Mouse (Mus musculus) fibroblast of lung, adult 2 months (primary cell): Measurements from ENCODE around the gene Nprl2.
A peak's percentile ranks its signal among the peaks of the same experiment; 100 is the strongest.
"Not testable (repeated sequence)": the region's sequence is repeated elsewhere in the genome, so short reads cannot be mapped to it uniquely, and the experiment has no call there.

Experiments used
- DNase-seq: peaks from one replicate; pipeline ENCODE4 v3.0.0-alpha.2; 2011; ENCODE audit warnings: low read depth

Gene Nprl2

GRCm38 (mm10) chr9:107553541-107554318, 11.7 kb downstream of the Nprl2 start:
- no peak for DNase-seq

- peak; percentile 98 for DNase-seq
Measured at GRCm38 (mm10) chr9:107554319-107554825, 12.3 kb downstream of the Nprl2 start.

GRCm38 (mm10) chr9:107555031-107555457, 13.0 kb downstream of the Nprl2 start:
- no peak for DNase-seq

DNA sequence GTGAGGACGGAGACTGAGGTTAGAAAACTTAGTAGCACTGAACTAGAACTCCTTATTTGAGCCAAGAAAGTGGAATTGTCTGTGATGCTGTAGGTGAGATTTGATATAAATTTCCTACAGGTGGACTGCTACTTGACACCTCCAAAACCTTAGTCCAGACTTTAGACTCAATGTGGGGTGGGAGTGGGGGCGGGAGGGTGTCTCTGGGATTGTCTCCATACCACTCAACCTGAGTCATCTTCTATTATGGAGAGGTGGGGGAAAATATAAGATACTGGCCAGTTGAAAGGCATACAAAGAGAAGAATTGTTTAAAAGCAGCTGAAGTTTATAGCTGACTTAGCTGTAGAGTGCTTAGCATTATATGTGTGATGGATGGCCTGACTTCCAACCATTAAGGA, 13.7 kb downstream of the Nprl2 start:
- no peak for DNase-seq

- no peak for DNase-seq
Measured at GRCm38 (mm10) chr9:107556346-107556745, 14.3 kb downstream of the Nprl2 start.

DNA sequence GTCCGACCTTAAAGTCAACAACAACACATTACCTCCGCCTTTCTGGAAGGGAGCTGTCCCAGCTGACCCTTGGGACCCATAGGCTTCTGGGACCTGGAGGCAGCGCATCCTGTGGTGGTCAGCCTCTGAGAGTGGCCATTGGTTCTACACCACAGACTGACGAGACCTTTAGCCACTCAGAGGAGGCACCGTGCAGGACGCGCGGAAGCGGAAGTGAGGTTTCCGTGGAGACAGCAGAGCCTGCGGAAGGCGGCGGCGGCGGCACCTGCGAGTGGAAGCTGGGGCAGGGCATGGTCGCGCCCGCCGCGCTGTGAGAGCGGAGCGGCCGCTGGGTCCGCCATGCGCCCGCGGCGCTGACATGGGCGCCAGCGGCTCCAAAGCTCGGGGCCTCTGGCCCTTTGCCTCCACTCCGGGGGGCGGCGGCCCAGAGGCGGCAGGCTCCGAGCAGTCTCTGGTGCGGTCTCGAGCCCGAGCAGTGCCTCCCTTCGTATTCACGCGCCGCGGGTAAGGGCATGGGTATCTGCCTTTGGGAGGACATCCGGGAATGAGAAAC, 21.1 kb downstream of the Nprl2 start, which contains the start of gene Tusc2:
Tusc2 (plus strand) TSS at position 227 of the 553 bp plus-strand sequence.
- DNase-seq, result peak; percentile 90

- not testable (repeated sequence) for DNase-seq
Measured at GRCm38 (mm10) chr9:107565556-107565955, 23.5 kb downstream of the Nprl2 start.

DNA sequence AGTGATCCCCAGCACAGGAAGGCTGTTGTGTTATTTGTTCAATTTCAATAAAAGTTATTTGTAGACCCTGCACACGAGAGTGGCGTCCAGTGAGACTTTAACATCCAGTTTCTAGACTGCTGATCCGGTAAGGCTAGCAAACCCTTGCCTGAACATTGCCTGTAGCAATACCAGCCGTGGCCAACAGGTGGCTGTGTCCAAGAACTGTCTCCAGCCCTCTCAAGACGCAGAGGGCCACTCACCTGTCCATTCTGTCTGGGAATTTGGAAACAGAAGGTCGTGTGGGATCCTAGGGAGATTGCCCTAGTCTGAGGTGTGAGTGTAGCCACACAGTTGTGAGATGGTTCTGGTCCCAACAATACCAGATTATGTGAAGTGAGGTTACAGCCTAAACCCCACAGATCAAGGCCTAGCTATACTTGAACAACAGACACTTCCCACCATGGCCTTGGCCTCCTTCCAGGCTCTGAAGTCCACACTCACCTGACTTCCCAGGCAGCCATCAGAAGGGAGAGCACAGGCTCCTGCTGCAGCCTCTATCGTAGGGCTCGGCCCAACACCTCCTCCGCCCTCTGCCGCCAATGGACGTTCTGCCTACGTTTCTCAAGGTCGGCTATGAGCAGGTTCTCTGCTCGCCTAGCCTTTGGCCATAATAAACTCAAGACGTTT, 24.1 kb downstream of the Nprl2 start:
- no peak for DNase-seq

DNA sequence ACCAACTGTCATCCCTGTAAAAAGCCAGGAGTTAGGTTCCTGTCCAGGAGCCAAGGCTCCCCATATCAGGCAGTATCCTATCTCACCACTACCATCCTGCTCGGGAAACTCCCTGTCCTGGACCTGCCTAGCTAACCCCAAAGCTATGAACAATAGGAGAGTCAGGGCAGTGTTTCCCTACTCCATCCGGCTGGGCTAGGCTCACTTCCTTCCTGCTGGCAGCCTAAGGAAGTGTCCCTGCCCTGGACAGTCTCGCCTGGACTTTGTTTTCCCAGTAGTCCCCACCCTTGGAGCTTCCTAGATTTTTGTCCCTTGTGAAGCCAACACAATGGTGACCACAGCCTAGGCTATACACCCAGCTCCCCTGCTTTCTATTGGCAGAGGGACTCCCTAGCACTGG, 24.8 kb downstream of the Nprl2 start:
- DNase-seq, result no peak

DNA sequence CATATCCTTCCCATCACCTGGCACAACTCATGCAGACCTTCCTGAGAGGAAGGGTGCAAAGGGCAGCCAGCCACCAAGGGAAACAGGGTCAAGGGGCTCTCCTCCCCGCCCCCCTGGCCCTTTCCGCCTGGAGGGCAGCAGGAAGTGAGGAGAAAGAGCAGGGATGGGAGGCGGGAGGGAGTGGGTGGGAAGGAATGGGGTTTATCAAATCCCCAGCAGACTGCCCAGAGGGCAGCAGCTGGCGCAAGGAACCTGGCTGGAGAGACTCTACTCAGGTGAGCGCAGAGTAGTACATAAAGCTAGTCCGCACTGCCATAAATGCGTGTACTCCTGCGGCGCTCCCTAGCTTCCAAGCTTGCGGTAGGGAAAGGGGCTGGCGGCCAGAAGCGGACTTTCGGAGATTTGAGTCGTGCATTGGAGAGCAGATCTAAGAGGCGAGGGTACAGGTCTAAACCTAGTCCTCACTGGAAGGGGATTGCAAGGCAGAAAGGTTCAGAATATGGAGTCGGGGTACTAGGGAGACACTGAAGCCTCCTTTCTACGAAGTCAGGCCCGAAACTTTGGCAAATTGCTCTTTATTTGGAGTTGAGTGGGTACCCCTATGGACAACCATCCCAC, 25.8 kb downstream of the Nprl2 start, which contains the start of gene Hyal2:
Hyal2 (plus strand) TSS at position 244 of the 618 bp plus-strand sequence.
- no peak for DNase-seq

GRCm38 (mm10) chr9:107568331-107569261, 26.6 kb downstream of the Nprl2 start:
- DNase-seq, result no peak

DNA sequence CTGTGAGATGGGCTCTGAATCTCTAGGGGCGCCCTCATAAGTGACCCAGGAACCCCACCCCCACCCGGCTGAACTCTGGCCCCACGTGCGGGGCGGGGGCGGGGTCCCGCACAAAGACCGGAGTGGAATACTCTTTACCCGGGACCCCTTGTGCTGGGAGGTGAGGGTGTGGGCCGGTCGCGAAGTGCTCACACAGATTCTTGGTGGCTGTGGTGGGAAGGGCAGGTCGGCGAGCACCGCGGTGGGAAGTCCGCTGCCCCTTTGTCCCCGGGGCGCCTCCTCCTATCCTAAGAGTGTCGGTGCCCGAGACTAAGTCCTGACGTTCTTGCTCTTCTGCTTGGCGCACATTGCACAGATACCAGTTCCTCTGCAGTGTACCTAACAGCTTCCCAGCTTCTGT, 27.2 kb downstream of the Nprl2 start:
- DNase-seq, result no peak

DNA sequence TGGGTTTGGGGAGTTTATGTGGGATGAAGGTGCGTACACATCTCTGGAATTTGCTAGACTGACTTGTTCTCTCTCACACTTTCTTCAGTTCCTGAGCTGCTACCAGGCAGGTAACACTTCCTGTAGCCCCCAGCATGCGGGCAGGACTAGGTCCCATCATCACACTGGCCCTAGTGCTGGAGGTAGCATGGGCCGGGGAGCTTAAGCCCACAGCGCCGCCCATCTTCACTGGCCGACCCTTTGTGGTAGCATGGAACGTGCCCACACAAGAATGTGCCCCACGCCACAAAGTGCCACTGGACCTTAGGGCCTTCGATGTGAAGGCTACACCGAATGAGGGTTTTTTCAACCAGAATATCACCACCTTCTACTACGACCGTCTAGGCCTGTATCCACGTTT, 28.0 kb downstream of the Nprl2 start:
- DNase-seq, result no peak

DNA sequence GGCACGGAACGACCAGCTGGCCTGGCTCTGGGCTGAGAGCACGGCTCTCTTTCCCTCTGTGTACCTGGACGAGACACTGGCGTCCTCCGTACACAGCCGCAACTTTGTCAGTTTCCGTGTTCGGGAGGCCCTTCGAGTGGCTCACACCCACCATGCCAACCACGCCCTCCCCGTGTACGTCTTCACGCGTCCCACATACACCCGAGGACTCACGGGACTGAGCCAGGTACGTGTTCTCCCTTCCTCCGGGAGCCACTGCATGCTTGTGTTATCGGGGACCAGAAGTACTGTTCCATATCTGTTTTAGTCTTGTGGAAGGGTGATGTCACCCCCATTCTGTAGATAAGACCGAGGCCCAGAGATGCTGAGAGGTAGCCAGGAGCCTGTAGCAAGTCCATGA, 28.8 kb downstream of the Nprl2 start:
- DNase-seq, result no peak

- DNase-seq, result no peak
Measured at GRCm38 (mm10) chr9:107571534-107572326, 29.7 kb downstream of the Nprl2 start.

- DNase-seq, result no peak
Measured at GRCm38 (mm10) chr9:107572327-107572662, 30.3 kb downstream of the Nprl2 start.

- DNase-seq, result not testable (repeated sequence)
Measured at GRCm38 (mm10) chr9:107573774-107574173, 31.7 kb downstream of the Nprl2 start.

DNA sequence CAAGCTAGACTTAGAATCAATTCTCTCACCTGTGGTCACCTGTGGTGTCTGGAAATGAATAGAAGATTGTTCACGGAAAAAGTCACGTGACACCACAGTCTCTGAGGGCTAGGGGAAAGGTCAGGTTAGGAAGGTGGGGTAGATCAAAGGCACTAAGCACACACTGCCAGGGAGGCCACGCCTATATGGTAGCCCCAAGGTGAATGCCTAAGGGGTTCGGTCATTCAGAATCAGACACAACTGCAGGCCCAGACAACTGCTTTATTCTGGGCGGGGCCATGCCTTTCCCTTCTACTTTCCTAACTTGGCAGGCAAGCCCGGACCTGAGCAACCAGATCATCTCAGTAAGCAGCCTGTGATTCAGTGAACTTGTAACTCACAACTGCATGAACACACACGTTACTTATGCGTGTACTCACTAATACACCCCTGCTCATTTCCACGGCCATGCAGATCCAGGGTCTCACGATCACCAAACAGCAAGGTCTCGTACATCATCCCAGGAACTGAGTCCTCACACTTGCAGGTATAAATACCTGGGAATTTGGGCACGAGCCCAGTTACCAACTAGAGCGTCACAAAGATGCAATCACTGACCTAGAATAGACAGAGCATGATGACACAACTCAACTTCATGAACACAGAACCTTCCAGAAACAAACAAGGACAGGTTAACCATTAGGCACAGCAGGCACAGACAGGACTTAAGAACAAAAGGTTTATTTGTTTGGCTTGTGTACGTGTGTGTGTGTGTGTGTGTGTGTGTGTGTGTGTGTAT, 33.7 kb downstream of the Nprl2 start:
- no peak for DNase-seq

DNA sequence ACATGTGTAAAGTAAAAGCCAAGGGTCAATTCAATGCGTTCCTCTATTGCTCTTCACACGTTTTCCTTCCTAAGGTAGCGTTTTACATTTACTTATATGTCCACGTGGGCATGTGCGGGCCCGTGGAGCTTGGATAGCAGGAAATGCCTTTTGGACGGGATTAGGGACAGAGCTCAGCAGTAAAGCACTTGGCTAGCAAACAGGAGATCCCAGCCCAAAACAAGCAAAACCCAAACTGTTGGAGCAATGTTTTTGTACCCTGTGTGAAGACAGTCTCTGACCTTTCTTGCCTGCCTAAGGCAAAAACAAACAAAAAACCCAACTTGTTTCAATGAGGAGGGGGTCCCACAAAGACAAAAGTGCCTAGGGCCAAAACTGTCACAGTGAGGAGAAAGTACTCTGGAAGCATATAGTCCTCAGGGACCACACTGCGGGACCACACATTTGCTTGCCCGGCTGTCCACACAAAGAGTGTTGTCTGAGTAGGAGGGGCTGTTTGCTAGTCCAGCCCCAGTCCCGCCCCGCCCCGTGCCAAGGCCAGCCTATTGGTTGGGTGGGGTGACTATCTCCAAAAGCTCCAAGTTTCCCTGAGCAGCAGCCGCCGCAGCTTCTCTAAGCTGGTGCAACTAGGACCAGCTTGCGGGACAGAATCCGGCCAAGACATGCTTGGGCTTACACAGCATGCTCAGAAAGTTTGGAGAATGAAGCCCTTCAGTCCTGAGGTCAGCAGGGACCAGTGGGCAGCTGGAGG, 34.5 kb downstream of the Nprl2 start, which contains the start of gene Hyal1:
Hyal1 (plus strand) TSS at position 571 of the 751 bp plus-strand sequence.
- DNase-seq, result peak; percentile 81
